Mouse (Mus musculus) MEL (cell line): ENCODE measurements at regions not wholly inside any gene's neighbourhood (a gene's known extent, or its start where the extent isn't known, plus 50 kb on each side); places are given as distances from the start of the nearest gene placed in this dataset.

Experiments
- DNase-seq: peaks from one replicate; pipeline ENCODE4 v3.0.0; 2011; ENCODE audit warnings: low read depth, low spot score
- H3K27ac ChIP-seq: 2 replicates; pipeline ENCODE4 v1.5.1; 2012; ENCODE audit warnings: low read depth, mild to moderate bottlenecking, control low read depth, low read length, moderate library complexity; ENCODE audit not compliant: control insufficient read depth
- H3K27me3 ChIP-seq, 2 experiments: fragments of 150-350 bp in 1 of 2; sonication (generic) in 1 of 2; 2 replicates each; pipeline ENCODE4 v1.6.1; 2012; ENCODE audit warnings: low read length in 2 of 2, mild to moderate bottlenecking in 2 of 2, improper control_type of control experiment in 1 of 2, moderate library complexity in 1 of 2; ENCODE audit not compliant: insufficient read depth in 2 of 2, control insufficient read depth in 1 of 2
- H3K36me3 ChIP-seq, 2 experiments: 2 replicates each; pipeline ENCODE4 v1.6.1; 2012 to 2014; ENCODE audit warnings: low read length in 2 of 2, improper control_type of control experiment in 1 of 2, inconsistent platforms in 1 of 2, mild to moderate bottlenecking in 1 of 2; ENCODE audit not compliant: insufficient read depth in 2 of 2, control insufficient read depth in 1 of 2
- H3K4me1 ChIP-seq, 2 experiments: fragments of 150-350 bp in 1 of 2; sonication (generic) in 1 of 2; 2 replicates each; pipeline ENCODE4 v1.6.1; 2012; ENCODE audit warnings: low read length in 2 of 2, improper control_type of control experiment in 1 of 2, mild to moderate bottlenecking in 1 of 2; ENCODE audit not compliant: insufficient read depth in 2 of 2, control insufficient read depth in 1 of 2
- H3K4me3 ChIP-seq, 2 experiments: fragments of 150-350 bp in 1 of 2; sonication (generic) in 1 of 2; 2 replicates each; pipeline ENCODE4 v1.5.1; 2012; ENCODE audit warnings: low read depth in 2 of 2, low read length in 2 of 2, mild to moderate bottlenecking in 2 of 2, moderate library complexity in 2 of 2, control low read depth in 1 of 2, improper control_type of control experiment in 1 of 2; ENCODE audit not compliant: control insufficient read depth in 1 of 2, insufficient read depth in 1 of 2
- H3K79me2 ChIP-seq: 2 replicates; pipeline ENCODE4 v1.6.1; 2012; ENCODE audit warnings: mild to moderate bottlenecking, low read length, moderate library complexity; ENCODE audit not compliant: control insufficient read depth, poor library complexity, insufficient read depth
- H3K9ac ChIP-seq: 2 replicates; pipeline ENCODE4 v1.6.1; 2012; ENCODE audit warnings: low read depth, mild to moderate bottlenecking, control low read depth, low read length, moderate library complexity; ENCODE audit not compliant: control insufficient read depth, poor library complexity, severe bottlenecking
- H3K9me3 ChIP-seq: fragments of 150-350 bp; sonication (generic); replicated peaks from 2 replicates; pipeline ENCODE4 v1.6.1; 2012; ENCODE audit warnings: mild to moderate bottlenecking, low read length, improper control_type of control experiment, moderate library complexity; ENCODE audit not compliant: insufficient read depth
- CHD1 ChIP-seq: IDR thresholded peaks from 2 replicates; pipeline ENCODE4 v1.6.1; 2012; ENCODE audit warnings: low read depth, mild to moderate bottlenecking, inconsistent platforms, low read length, improper control_type of control experiment
- CHD2 ChIP-seq: IDR thresholded peaks from 2 replicates; pipeline ENCODE4 v1.6.1; 2011; ENCODE audit warnings: low read length, improper control_type of control experiment
- CTCF ChIP-seq, 3 experiments: IDR thresholded peaks in 2 of 3; conservative IDR thresholded peaks in 1 of 3; 2 replicates each; pipeline ENCODE4 v1.5.1; 2011 to 2012; ENCODE audit warnings: low read length in 3 of 3, low read depth in 2 of 3, mild to moderate bottlenecking in 2 of 3, improper control_type of control experiment in 1 of 3, inconsistent platforms in 1 of 3, mixed read lengths in 1 of 3, moderate library complexity in 1 of 3; ENCODE audit not compliant: control insufficient read depth in 1 of 3, insufficient read depth in 1 of 3, poor library complexity in 1 of 3, severe bottlenecking in 1 of 3
- E2F4 ChIP-seq: IDR thresholded peaks from 2 replicates; pipeline ENCODE4 v1.6.1; 2011; ENCODE audit warnings: low read depth, low read length, improper control_type of control experiment, borderline replicate concordance
- EP300 ChIP-seq, 2 experiments: IDR thresholded peaks; 2 replicates each; pipeline ENCODE4 v1.6.1; 2011; ENCODE audit warnings: improper control_type of control experiment in 2 of 2, low read length in 2 of 2, low read depth in 1 of 2, mild to moderate bottlenecking in 1 of 2
- GATA1 ChIP-seq: IDR thresholded peaks from 2 replicates; pipeline ENCODE4 v1.6.1; 2011; ENCODE audit warnings: low read depth, low read length, improper control_type of control experiment
- MAFK ChIP-seq: IDR thresholded peaks from 2 replicates; pipeline ENCODE4 v1.6.1; 2011; ENCODE audit warnings: low read depth, mild to moderate bottlenecking, low read length, improper control_type of control experiment, borderline replicate concordance
- MAX ChIP-seq: IDR thresholded peaks from 2 replicates; pipeline ENCODE4 v1.6.1; 2011; ENCODE audit warnings: low read length, improper control_type of control experiment
- MAZ ChIP-seq: IDR thresholded peaks from 2 replicates; pipeline ENCODE4 v1.6.1; 2012; ENCODE audit warnings: low read depth, mild to moderate bottlenecking, inconsistent platforms, low read length, improper control_type of control experiment
- MEF2A ChIP-seq: IDR thresholded peaks from 2 replicates; pipeline ENCODE4 v1.6.1; 2014; ENCODE audit warnings: low read depth, mild to moderate bottlenecking, inconsistent platforms, low read length, improper control_type of control experiment; ENCODE audit not compliant: poor library complexity, insufficient replicate concordance, severe bottlenecking; ENCODE audit errors: extremely low read depth
- MXI1 ChIP-seq: IDR thresholded peaks from 2 replicates; pipeline ENCODE4 v1.6.1; 2011; ENCODE audit warnings: mild to moderate bottlenecking, low read depth, low read length, improper control_type of control experiment
- MYB ChIP-seq: IDR thresholded peaks from 2 replicates; pipeline ENCODE4 v1.6.1; 2011; ENCODE audit warnings: mild to moderate bottlenecking, low read depth, low read length, improper control_type of control experiment
- POLR2AphosphoS2 ChIP-seq: IDR thresholded peaks from 2 replicates; pipeline ENCODE4 v1.6.1; 2011; ENCODE audit warnings: low read length, improper control_type of control experiment
- POLR2AphosphoS5 ChIP-seq: IDR thresholded peaks from 2 replicates; pipeline ENCODE4 v1.6.1; 2012; ENCODE audit warnings: low read depth, borderline replicate concordance, mild to moderate bottlenecking, inconsistent platforms, low read length, moderate library complexity, mixed read lengths
- TBP ChIP-seq: IDR thresholded peaks from 2 replicates; pipeline ENCODE4 v1.8.0; 2011; ENCODE audit warnings: low read depth, low read length, improper control_type of control experiment
- TCF12 ChIP-seq: IDR thresholded peaks from 2 replicates; pipeline ENCODE4 v1.6.1; 2014; ENCODE audit warnings: low read depth, mild to moderate bottlenecking, inconsistent platforms, low read length, improper control_type of control experiment, moderate library complexity
- UBTF ChIP-seq: IDR thresholded peaks from 2 replicates; pipeline ENCODE4 v1.6.1; 2012; ENCODE audit warnings: low read depth, mild to moderate bottlenecking, inconsistent platforms, low read length, improper control_type of control experiment, moderate library complexity, borderline replicate concordance; ENCODE audit not compliant: insufficient read depth
- USF1 ChIP-seq: IDR thresholded peaks from 2 replicates; pipeline ENCODE4 v1.6.1; 2014; ENCODE audit warnings: low read depth, mild to moderate bottlenecking, inconsistent platforms, low read length, improper control_type of control experiment, moderate library complexity
- USF2 ChIP-seq, 2 experiments: IDR thresholded peaks; 2 replicates each; pipeline ENCODE4 v1.6.1; 2011 to 2012; ENCODE audit warnings: improper control_type of control experiment in 2 of 2, low read length in 2 of 2, borderline replicate concordance in 1 of 2, inconsistent platforms in 1 of 2, low read depth in 1 of 2, mild to moderate bottlenecking in 1 of 2; ENCODE audit not compliant: insufficient read depth in 1 of 2
- ZNF384 ChIP-seq: IDR thresholded peaks from 2 replicates; pipeline ENCODE4 v1.6.1; 2012; ENCODE audit warnings: low read depth, mild to moderate bottlenecking, inconsistent platforms, low read length, improper control_type of control experiment

DNA sequence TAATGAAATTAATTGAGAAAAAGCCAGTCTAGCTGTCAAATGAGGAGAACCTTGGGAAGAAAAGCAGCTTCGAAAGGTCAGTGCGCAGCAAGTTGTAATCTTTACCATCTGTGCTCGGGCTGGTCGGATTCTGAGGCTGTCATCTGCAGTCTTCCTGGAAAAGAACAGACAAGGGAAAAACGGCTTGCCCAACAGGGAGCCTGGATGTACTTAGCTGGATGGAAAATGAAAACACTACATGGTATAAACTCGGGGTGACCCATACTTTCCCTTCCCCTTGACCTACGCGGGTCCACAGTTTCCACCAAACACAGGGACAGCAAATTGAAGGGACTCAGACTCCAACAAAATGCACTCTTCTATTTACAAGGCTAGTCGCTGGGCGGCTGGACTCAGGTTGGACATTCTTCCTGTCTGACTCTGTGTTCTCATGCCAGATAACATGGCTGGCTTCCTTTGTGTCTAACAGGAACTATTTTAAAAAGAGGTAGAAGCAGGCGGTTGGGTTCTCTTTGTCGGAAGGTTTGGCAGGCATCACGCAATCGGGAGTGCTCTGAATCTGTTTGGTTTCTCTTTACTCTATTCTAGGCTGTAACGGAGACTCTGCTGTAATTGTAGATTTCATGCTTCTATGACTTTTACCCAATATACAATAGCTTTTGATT lies 648.5 kb downstream of the Epha4 start:
- no peak overlapping the region for H3K9ac ChIP-seq
- no peaks in the 10 kb centered on the region for H3K9me3 ChIP-seq
- no peaks in the 10 kb centered on the region for H3K27me3 ChIP-seq
- no peaks in the 10 kb centered on the region for H3K79me2 ChIP-seq
- no peaks in the 10 kb centered on the region for H3K36me3 ChIP-seq
- H3K27ac ChIP-seq, result no peak overlapping the region
- TF ChIP-seq POLR2AphosphoS2, result no peak
- TF ChIP-seq CHD1, result no peak
- no peak for TF ChIP-seq EP300 (IDR thresholded peaks at IDR 0.05; ENCODE audit: low read depth in 1 of 2, low read length in 2 of 2)
- TF ChIP-seq TCF12, result no peak
- DNase-seq, result no peak
- no peaks in the 10 kb centered on the region for H3K4me1 ChIP-seq
- no peak overlapping the region for H3K4me3 ChIP-seq

GRCm38 (mm10) chr1:76873207-76873606 lies 641.7 kb downstream of the Epha4 start:
- Histone ChIP-seq H3K4me3 (no peak overlapping the region), H3K36me3 (no peaks in the 10 kb centered on the region), H3K9ac (no peak overlapping the region), H3K4me1 (no peaks in the 10 kb centered on the region), H3K27ac (no peak overlapping the region), H3K79me2 (no peaks in the 10 kb centered on the region), H3K27me3 (no peaks in the 10 kb centered on the region)
- no peak for DNase-seq
- TF ChIP-seq UBTF (no peak), CHD2 (no peak), EP300 (IDR thresholded peaks at IDR 0.05; ENCODE audit: low read depth in 1 of 2, low read length in 2 of 2) (no peak), CTCF (IDR thresholded peaks at IDR 0.05 in 2 of 3, conservative IDR thresholded peaks at IDR 0.05 in 1 of 3; ENCODE audit: control insufficient read depth in 1 of 3, insufficient read depth in 1 of 3, low read depth in 2 of 3, low read length in 3 of 3, poor library complexity in 1 of 3, severe bottlenecking in 1 of 3) (no peak), MAFK (no peak), POLR2AphosphoS5 (no peak), MEF2A (no peak), POLR2AphosphoS2 (no peak), TBP (no peak), TCF12 (no peak), MAZ (no peak), MXI1 (no peak), MYB (no peak), MAX (no peak), ZNF384 (no peak), USF2 (IDR thresholded peaks at IDR 0.05; ENCODE audit: borderline replicate concordance in 1 of 2, insufficient read depth in 1 of 2, low read depth in 1 of 2, low read length in 2 of 2) (no peak), E2F4 (no peak), USF1 (no peak), GATA1 (no peak)
- TF ChIP-seq, all 39 proteins: peak for 0
- H3K9me3 ChIP-seq, result no peaks in the 10 kb centered on the region
